Mouse (Mus musculus) hindbrain, embryonic 13.5 days (tissue): ENCODE measurements around the gene Rsph6a. TPM values are rescaled to one million over a fixed set of nuclear protein-coding genes. Genes with fewer than 3 reads are reported as not detected.
A peak's percentile ranks its signal among the peaks of the same experiment; 100 is the strongest.
"Not testable (repeated sequence)": the region's sequence is repeated elsewhere in the genome, so short reads cannot be mapped to it uniquely, and the experiment has no call there.

ENCODE experiments used
- ATAC-seq: fragments of 200-750 bp; cut with Nextera tagmentation; 2 replicates; pipeline ENCODE4 v1.8.0; 2017; ENCODE audit warnings: moderate TSS enrichment; ENCODE audit not compliant: low FRiP score
- H3K27ac ChIP-seq: fragments of 300-500 bp; sonication (generic); 2 replicates; pipeline ENCODE4 v1.5.1; 2015; ENCODE audit warnings: inconsistent platforms, mild to moderate bottlenecking, moderate library complexity
- H3K27me3 ChIP-seq: fragments of 300-500 bp; sonication (generic); 2 replicates; pipeline ENCODE4 v1.6.1; 2015; ENCODE audit warnings: mild to moderate bottlenecking, inconsistent platforms
- H3K36me3 ChIP-seq: fragments of 300-500 bp; sonication (generic); 2 replicates; pipeline ENCODE4 v1.6.1; 2015; ENCODE audit warnings: mild to moderate bottlenecking, inconsistent platforms
- H3K4me1 ChIP-seq: fragments of 300-500 bp; sonication (generic); replicated peaks from 2 replicates; pipeline ENCODE4 v1.6.1; 2015; ENCODE audit warnings: inconsistent platforms
- H3K4me2 ChIP-seq: fragments of 300-500 bp; sonication (generic); 2 replicates; pipeline ENCODE4 v1.6.1; 2015; ENCODE audit warnings: inconsistent platforms, mild to moderate bottlenecking, moderate library complexity
- H3K4me3 ChIP-seq: fragments of 300-500 bp; sonication (generic); 2 replicates; pipeline ENCODE4 v1.5.1; 2015; ENCODE audit warnings: mild to moderate bottlenecking, inconsistent platforms
- H3K9ac ChIP-seq: fragments of 300-500 bp; sonication (generic); 2 replicates; pipeline ENCODE4 v1.6.1; 2015; ENCODE audit warnings: mild to moderate bottlenecking, inconsistent platforms
- H3K9me3 ChIP-seq: fragments of 300-500 bp; sonication (generic); 2 replicates; pipeline ENCODE4 v1.6.1; 2016; ENCODE audit warnings: inconsistent platforms
- WGBS: fragments of 180-500 bp; shearing (Covaris S2); methylation state at CpG from one replicate; pipeline ENCODE4 v1.1.7; 2015; 5-methylcytosine and 5-hydroxymethylcytosine counted together
- polyA plus RNA-seq: library from polyadenylated mRNA; unstranded; fragments of >200 nt; fragmentation: Nextera tagmentation; extraction: Ambion mirVana; gene quantifications from 2 replicates; pipeline ENCODE4 v1.2.1, GENCODE M21; 2015

Rsph6a gene
- polyA plus RNA-seq, 1 experiment from 2014 or later: not detected

GRCm38 (mm10) chr7:19050172-19050571, 4.3 kb upstream of the Rsph6a start:
- H3K4me3 ChIP-seq: no peak overlapping the region
- H3K9me3 ChIP-seq: no peaks in the 10 kb centered on the region
- H3K9ac ChIP-seq: no peak overlapping the region
- peaks cover 80% of the 10 kb centered on the region for H3K36me3 ChIP-seq
- peaks cover 14% of the 10 kb centered on the region for H3K4me1 ChIP-seq
- H3K4me2 ChIP-seq: no peak overlapping the region
- 92% methylated on average over 8 of the region's 8 CpGs for WGBS
- H3K27ac ChIP-seq: no peak overlapping the region
- H3K27me3 ChIP-seq: no peaks in the 10 kb centered on the region
- no peak for ATAC-seq

GRCm38 (mm10) chr7:19051161-19051560, 3.3 kb upstream of the Rsph6a start:
- no peak overlapping the region for H3K4me2 ChIP-seq
- H3K9me3 ChIP-seq: no peaks in the 10 kb centered on the region
- 70% methylated on average over 4 of the region's 4 CpGs for WGBS
- ATAC-seq: no peak
- H3K36me3 ChIP-seq: peaks cover 76% of the 10 kb centered on the region
- no peaks in the 10 kb centered on the region for H3K27me3 ChIP-seq
- H3K27ac ChIP-seq: no peak overlapping the region
- no peak overlapping the region for H3K4me3 ChIP-seq
- H3K4me1 ChIP-seq: peaks cover 16% of the 10 kb centered on the region
- no peak overlapping the region for H3K9ac ChIP-seq

- ATAC-seq: no peak
- Histone ChIP-seq H3K4me1 (peaks cover 16% of the 10 kb centered on the region), H3K4me2 (no peak overlapping the region), H3K9ac (no peak overlapping the region), H3K36me3 (peaks cover 62% of the 10 kb centered on the region), H3K9me3 (no peaks in the 10 kb centered on the region), H3K27ac (no peak overlapping the region), H3K27me3 (no peaks in the 10 kb centered on the region), H3K4me3 (no peak overlapping the region)
- 87% methylated on average over 15 of the region's 15 CpGs for WGBS
Measured at GRCm38 (mm10) chr7:19052345-19053135, 1.9 kb upstream of the Rsph6a start.

- no peaks in the 10 kb centered on the region for H3K27me3 ChIP-seq
- H3K36me3 ChIP-seq: peaks cover 56% of the 10 kb centered on the region
- 92% methylated on average over 7 of the region's 7 CpGs for WGBS
- H3K4me3 ChIP-seq: no peak overlapping the region
- no peak for ATAC-seq
- H3K4me1 ChIP-seq: peaks cover 16% of the 10 kb centered on the region
- H3K4me2 ChIP-seq: no peak overlapping the region
- no peaks in the 10 kb centered on the region for H3K9me3 ChIP-seq
- H3K27ac ChIP-seq: no peak overlapping the region
- H3K9ac ChIP-seq: no peak overlapping the region
Measured at GRCm38 (mm10) chr7:19053136-19053532, 1.4 kb upstream of the Rsph6a start.

- peaks cover 40% of the 10 kb centered on the region for H3K36me3 ChIP-seq
- peak; percentile 43; the same call in 1 of the 2 replicates for ATAC-seq
- 60% methylated on average over 9 of the region's 9 CpGs for WGBS
- H3K4me3 ChIP-seq: peak overlapping the region; percentile 29
- H3K4me1 ChIP-seq: peaks cover 16% of the 10 kb centered on the region
- H3K4me2 ChIP-seq: peak overlapping the region; percentile 51
- H3K9ac ChIP-seq: peak overlapping the region; percentile 66
- H3K9me3 ChIP-seq: no peaks in the 10 kb centered on the region
- H3K27ac ChIP-seq: no peak overlapping the region
- no peaks in the 10 kb centered on the region for H3K27me3 ChIP-seq
Measured at GRCm38 (mm10) chr7:19054777-19055076, 237 bp downstream of the Rsph6a start.

- Histone ChIP-seq H3K27ac (no peak overlapping the region), H3K9ac (no peak overlapping the region), H3K27me3 (no peaks in the 10 kb centered on the region), H3K36me3 (peaks cover 36% of the 10 kb centered on the region), H3K9me3 (no peaks in the 10 kb centered on the region), H3K4me1 (peaks cover 16% of the 10 kb centered on the region), H3K4me2 (no peak overlapping the region), H3K4me3 (no peak overlapping the region)
- no peak for ATAC-seq
- 93% methylated on average over 8 of the region's 8 CpGs for WGBS
Measured at GRCm38 (mm10) chr7:19055108-19055507, 618 bp downstream of the Rsph6a start.

- Histone ChIP-seq H3K4me1 (peaks cover 16% of the 10 kb centered on the region), H3K27me3 (no peaks in the 10 kb centered on the region), H3K9me3 (no peaks in the 10 kb centered on the region), H3K36me3 (peaks cover 14% of the 10 kb centered on the region), H3K9ac (no peak overlapping the region), H3K4me3 (no peak overlapping the region), H3K4me2 (no peak overlapping the region), H3K27ac (no peak overlapping the region)
- ATAC-seq: no peak
- 91% methylated on average over 10 of the region's 10 CpGs for WGBS
Measured at GRCm38 (mm10) chr7:19057405-19057804, 2.9 kb downstream of the Rsph6a start.

- no peaks in the 10 kb centered on the region for H3K9me3 ChIP-seq
- 44% methylated on average over 13 of the region's 13 CpGs for WGBS
- no peaks in the 10 kb centered on the region for H3K4me1 ChIP-seq
- no peak for ATAC-seq
- H3K4me2 ChIP-seq: peak overlapping the region; percentile 30
- H3K4me3 ChIP-seq: 0 out of 2 replicates have a peak overlapping the region, but pooled peaks have one; percentile 7
- 0 out of 2 replicates have a peak overlapping the region, but pooled peaks have one; percentile 20 for H3K9ac ChIP-seq
- H3K27ac ChIP-seq: no peak overlapping the region
- no peaks in the 10 kb centered on the region for H3K36me3 ChIP-seq
- peaks cover 41% of the 10 kb centered on the region for H3K27me3 ChIP-seq
Measured at GRCm38 (mm10) chr7:19065896-19066295, 11.4 kb downstream of the Rsph6a start.

- no peak overlapping the region for H3K4me2 ChIP-seq
- H3K27ac ChIP-seq: no peak overlapping the region
- no peaks in the 10 kb centered on the region for H3K36me3 ChIP-seq
- no peak overlapping the region for H3K4me3 ChIP-seq
- 54% methylated on average over 14 of the region's 14 CpGs for WGBS
- no peak for ATAC-seq
- no peak overlapping the region for H3K9ac ChIP-seq
- H3K27me3 ChIP-seq: peaks cover 41% of the 10 kb centered on the region
- no peaks in the 10 kb centered on the region for H3K4me1 ChIP-seq
- no peaks in the 10 kb centered on the region for H3K9me3 ChIP-seq
Measured at GRCm38 (mm10) chr7:19067063-19067462, 12.6 kb downstream of the Rsph6a start.

GRCm38 (mm10) chr7:19067935-19068334, 13.4 kb downstream of the Rsph6a start:
- no peaks in the 10 kb centered on the region for H3K9me3 ChIP-seq
- H3K4me3 ChIP-seq: no peak overlapping the region
- no peak overlapping the region for H3K4me2 ChIP-seq
- WGBS: 74% methylated on average over 14 of the region's 14 CpGs
- H3K36me3 ChIP-seq: no peaks in the 10 kb centered on the region
- ATAC-seq: 0 out of 2 replicates have a peak, but pooled peaks have one; percentile 58
- H3K27me3 ChIP-seq: peaks cover 41% of the 10 kb centered on the region
- no peaks in the 10 kb centered on the region for H3K4me1 ChIP-seq
- no peak overlapping the region for H3K9ac ChIP-seq
- no peak overlapping the region for H3K27ac ChIP-seq

GRCm38 (mm10) chr7:19068707-19069106, 14.2 kb downstream of the Rsph6a start:
- no peak overlapping the region for H3K4me2 ChIP-seq
- H3K9me3 ChIP-seq: no peaks in the 10 kb centered on the region
- H3K27me3 ChIP-seq: peaks cover 37% of the 10 kb centered on the region
- no peak overlapping the region for H3K9ac ChIP-seq
- H3K4me3 ChIP-seq: no peak overlapping the region
- no peak overlapping the region for H3K27ac ChIP-seq
- no peaks in the 10 kb centered on the region for H3K36me3 ChIP-seq
- H3K4me1 ChIP-seq: no peaks in the 10 kb centered on the region
- ATAC-seq: no peak
- WGBS: 11% methylated on average over 2 of the region's 2 CpGs

- no peak overlapping the region for H3K27ac ChIP-seq
- ATAC-seq: no peak
- H3K4me1 ChIP-seq: no peaks in the 10 kb centered on the region
- peaks cover 30% of the 10 kb centered on the region for H3K27me3 ChIP-seq
- H3K4me3 ChIP-seq: no peak overlapping the region
- H3K9me3 ChIP-seq: no peaks in the 10 kb centered on the region
- no peaks in the 10 kb centered on the region for H3K36me3 ChIP-seq
- WGBS: 48% methylated on average over 3 of the region's 3 CpGs
- no peak overlapping the region for H3K9ac ChIP-seq
- no peak overlapping the region for H3K4me2 ChIP-seq
Measured at GRCm38 (mm10) chr7:19069500-19069899, 15.0 kb downstream of the Rsph6a start.

GRCm38 (mm10) chr7:19071024-19071423, 16.5 kb downstream of the Rsph6a start:
- H3K27ac ChIP-seq, H3K9ac ChIP-seq, H3K4me1 ChIP-seq, H3K4me3 ChIP-seq, H3K9me3 ChIP-seq, ATAC-seq, H3K4me2 ChIP-seq, H3K36me3 ChIP-seq: not testable (repeated sequence)
- WGBS: 62% methylated on average over 3 of the region's 3 CpGs
- H3K27me3 ChIP-seq: peaks cover 15% of the 10 kb centered on the region
